Mouse (Mus musculus) mesoderm, embryonic 11.5 days (tissue): ENCODE data around the gene Pfas.
"Not testable (repeated sequence)": the region's sequence is repeated elsewhere in the genome, so short reads cannot be mapped to it uniquely, and the experiment has no call there.

Source experiments
- DNase-seq: peaks from one replicate; pipeline ENCODE4 v3.0.0-alpha.2; 2012; ENCODE audit warnings: low read depth, low spot score

Gene Pfas

DNA sequence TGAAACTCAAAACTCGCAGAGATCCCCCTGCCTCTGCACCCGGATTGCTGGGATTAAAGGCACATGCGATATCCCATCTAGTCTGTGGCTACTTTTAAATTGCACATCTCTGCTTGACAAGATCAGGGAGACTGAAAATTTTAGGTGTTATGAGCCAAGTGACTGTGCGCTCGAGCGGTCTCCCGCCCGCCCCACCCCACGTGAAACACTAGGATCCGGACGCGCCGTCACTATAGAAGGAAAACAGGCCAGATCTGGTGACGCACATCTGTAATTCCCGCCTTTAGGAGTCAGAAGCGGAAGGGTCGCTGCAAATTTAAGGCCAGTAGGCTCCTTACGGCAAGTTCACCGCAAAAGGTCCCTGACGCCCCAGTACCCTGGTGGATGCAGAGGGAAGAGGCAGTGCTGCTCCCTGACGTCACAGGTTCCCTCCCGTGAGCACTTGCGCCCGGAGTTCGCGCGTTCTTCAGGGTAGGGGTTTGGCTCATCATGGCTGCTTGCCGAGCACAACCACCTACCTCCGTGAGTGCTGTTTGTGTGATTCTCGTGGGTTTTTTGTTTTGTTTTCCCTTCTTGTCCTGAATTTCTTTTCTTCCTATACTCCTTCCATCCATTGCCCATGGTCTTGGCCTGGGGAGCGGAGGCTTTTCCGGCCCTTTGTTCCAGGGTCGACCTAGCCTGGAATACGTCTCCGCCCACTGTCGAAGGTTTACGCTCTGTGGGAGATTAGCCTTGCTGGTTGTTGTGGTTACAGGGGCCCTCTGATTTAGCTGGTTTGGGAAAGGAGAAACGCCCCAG, 7.6 kb upstream of the Pfas start, which contains the start of gene Ctc1:
Gene Ctc1, plus strand, starts transcription at position 268 of the 798 bp plus-strand sequence.
- DNase-seq: peak; percentile 96

DNA sequence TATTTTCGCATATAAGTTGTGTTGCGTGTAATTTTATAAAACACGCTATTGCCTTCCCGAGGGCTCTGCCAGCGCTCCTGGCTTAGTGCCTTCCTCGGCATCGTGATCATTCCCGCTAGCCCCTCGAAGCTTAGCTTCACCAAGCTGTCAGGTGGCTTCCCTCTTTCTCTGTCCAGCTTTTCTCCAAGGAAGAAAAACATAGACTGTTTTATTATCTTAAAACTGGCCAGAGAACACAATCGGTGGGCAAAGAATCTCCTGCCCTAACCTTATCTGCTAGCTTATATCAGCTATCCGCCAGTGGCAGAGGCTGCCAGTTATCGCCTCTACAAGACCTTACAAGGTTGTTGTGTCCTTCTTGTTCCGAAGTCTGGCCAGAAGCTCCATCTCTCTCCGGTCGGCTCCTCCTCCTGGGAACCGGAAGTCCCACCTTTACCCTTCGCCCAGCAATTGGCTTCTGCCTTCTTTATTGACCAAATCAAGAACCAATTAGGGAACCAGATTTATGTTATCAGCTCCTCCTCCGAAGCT, 3.9 kb upstream of the Pfas start:
- peak; percentile 88 for DNase-seq

DNA sequence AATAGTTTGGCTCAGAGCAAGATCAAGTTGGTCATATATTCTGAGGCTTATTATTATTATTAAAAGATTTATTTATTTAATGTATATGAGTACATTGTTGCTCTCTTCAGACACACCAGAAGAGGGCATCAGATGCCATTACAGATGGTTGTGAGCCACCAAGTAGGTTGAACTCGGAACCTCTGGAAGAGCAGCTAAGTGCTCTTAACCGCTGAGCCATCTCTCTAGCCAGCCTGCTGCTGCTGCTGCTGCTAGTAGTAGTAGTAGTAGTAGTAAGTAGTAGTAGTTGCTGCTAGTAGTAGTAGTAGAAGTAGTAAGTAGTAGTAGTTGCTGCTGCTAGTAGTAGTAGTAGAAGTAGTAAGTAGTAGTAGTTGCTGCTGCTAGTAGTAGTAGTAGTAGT, 3.2 kb upstream of the Pfas start:
- DNase-seq: not testable (repeated sequence)

DNA sequence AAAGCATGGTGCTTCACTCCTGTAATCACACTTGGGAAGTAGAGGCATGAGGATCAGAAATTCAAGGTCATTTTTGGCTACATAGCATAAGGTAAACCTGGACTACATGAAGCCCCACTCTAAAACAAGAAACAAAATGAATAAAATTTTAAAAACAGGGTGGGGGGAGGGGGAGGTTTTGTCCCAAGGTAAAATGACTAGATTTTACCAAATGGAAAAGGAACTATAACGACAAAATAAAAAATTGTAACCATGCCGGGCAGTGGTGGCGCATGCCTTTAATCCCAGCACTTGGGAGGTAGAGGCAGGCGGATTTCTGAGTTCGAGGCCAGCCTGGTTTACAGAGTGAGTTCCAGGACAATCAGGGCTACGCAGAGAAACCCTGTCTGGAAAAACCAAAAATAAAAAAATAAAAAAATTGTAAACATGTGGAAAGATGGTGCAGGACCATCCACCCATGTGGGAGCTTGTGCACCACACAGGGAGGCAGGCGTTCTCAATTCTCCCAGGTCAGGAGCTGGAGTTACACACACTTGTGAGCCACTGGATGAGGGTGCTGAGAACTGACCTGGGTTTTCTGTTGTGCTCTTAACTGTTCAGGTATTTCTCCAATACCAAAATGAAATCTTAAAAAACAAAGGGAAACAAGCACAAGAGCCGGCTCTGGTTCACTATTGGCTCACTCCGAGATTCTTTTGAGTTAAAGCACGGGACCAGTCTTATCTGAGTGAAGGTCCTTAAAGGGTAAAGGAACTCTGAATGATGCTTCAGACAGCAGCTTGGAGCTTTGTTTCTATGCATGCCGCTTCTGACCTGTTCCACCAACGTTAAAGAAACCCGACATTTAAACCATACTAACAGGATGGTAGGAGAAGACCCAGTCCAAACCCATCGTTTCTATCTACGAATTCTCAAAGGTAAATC, 2.4 kb upstream of the Pfas start:
- DNase-seq: no peak

DNA sequence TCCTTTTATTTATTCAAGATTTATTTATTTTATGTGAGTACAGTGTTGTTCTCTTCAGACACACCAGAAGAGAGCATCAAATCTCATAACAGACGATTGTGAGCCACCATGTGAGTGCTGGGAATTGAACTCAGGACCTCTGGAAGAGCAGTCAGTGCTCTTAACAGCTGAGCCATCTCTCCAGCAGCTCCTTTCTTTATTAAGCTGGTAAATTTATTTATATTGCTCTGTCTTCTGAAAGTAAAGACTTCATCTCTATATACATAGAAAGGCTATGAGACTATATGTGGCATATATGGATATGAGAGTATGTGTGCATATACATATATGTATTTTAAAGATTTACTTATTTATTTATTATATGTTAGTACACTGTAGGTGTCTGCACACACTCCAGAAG, 1.2 kb upstream of the Pfas start:
- no peak for DNase-seq

DNA sequence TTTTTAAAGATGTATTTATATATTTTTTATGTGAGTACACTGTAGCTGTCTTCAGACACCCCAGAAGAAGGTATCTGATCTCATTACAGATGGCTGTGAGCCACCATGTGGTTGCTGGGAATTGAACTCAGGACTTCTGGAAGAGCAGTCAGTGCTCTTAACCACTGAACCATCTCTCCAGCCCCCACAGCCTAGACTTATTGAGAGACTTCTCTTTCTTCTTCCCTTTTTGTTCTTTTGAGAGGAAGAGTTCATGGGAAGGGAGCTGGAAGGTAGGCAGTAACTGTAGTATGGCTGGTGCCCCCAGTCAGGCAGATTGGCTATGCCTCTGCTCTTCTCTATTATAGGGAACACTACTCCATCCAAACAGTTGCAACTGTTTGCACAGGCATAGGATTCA, 1.7 kb downstream of the Pfas start:
- not testable (repeated sequence) for DNase-seq

DNA sequence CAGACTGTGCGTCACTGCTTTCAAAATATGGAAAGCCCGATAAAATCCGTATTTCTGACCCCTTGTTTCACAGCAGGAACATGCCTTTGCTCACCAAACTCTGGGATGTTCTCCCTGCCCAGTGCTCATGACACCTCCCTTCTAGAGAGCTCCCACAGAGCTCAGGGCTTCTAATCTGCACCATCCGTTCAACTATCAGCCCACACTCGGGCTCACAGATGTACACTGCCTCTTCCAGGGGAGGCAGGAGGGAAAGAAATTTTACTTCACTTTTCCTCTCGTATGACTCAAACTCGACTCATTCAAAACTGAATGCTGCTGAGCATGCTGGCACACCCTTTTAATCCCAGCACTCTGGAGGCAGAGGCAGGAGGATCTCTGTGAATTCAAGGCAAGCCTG, 3.1 kb downstream of the Pfas start:
- no peak for DNase-seq

DNA sequence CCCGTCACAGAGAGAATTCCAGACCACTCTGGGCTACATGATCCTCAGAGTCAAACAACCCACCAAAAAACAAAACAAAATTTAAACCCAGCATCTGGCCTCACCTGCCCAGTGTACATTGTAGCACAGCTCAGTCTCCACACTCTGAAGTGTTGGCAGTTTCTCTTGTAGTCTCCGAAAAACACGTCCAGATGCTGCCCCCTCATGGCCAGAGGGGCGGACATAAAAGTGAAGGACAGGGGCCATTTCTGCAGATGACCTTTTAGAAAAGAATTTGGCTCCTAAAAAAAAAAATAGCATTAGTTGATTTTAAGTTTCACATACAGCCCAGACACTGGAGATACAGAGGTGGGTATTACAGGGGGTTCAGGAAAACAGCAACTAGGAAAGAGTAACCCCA, 4.7 kb downstream of the Pfas start:
- no peak for DNase-seq

DNA sequence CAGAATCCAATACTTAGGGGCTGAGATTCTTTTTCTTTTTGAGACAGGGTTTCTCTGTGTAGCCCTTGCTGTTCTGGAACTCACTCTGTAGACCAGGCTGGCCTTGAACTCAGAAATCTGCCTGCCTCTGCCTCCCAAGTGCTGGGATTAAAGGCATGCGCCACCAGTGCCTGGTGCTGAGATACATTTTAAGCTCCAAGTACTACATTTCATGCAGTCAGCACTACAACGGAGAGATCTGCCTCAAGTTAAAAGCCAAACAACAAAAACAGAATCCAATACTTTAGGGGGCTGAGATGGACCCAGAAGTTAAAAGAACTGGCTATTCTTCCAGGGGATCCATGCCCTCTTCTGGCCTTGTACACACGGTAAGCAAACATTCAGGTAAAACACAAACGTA, 5.5 kb downstream of the Pfas start:
- DNase-seq: not testable (repeated sequence)

DNA sequence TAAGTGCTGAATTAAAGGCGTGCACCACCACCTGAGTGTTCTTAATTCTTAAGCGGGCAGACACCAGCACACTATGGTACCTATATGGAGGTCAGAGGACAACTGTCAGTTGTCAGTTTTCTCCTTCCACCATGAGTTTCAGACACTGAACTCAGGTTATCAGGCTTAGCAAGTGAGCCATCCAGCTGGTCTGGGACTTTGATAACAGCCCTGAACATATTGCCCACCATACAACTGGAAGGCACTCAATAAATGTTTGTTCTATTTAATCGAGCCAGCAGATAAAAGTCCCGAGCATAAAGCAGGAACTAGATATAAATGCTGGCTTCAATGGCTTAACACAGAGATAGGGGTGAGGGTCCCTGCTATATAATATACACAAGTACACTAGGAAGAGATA, 11.2 kb downstream of the Pfas start:
- no peak for DNase-seq

DNA sequence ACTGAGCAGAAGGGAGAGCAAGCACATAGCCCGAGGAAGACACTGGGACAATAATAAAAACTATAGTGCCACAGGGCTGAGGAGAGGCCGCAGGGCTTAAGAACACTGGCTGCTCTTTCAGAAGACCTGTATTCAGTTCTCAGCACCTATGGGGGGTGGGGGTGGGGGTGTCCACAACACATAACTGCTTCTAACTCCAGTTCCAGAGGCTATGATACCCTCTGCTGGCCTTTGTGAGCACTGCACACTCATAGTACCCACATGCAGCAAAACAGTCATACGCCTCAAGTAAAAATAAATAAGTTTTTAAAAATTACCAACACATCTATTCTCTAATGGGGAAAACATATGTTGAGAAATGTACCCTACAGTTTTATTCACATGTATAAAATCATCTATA, 13.9 kb downstream of the Pfas start:
- DNase-seq: no peak

DNA sequence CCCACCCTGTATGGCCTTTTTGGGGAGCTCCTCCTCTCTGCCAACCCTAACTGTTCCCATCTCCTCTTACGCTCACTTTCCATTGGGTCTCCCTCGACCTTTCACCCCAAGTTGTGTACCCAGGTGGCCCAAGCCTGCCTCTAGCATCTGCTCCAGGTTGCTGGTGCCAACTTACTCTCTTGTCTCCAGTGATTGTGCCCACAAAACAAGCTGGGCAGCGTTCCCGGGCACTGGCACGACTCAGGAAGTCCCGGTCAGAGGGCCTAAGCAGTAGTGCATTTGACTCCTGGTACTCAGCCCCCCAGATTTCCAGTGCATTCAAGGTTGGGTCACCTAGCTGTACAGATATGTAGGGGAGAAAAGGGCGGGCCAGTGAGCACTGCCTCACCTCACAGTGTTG, 15.1 kb downstream of the Pfas start:
- DNase-seq: no peak

DNA sequence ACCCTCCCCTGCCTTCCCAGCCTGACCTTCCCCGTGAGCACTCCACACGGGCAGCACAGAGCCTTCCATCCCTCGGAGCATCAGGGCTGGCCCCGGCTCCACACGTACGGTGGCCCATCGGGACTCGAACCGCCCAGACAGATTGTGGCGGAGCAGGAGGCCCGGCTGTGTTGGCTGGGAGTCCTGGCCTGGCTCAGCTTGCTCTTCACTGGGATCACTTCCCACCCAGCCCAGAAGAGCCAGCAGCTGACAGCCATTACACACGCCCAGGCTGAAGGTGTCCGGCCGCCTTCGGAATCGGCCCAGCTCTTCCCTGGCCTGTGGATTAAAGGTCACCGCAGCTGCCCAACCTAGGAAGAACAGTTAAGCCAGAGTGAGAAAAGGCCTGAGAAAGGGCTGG, 19.9 kb downstream of the Pfas start:
- no peak for DNase-seq

DNA sequence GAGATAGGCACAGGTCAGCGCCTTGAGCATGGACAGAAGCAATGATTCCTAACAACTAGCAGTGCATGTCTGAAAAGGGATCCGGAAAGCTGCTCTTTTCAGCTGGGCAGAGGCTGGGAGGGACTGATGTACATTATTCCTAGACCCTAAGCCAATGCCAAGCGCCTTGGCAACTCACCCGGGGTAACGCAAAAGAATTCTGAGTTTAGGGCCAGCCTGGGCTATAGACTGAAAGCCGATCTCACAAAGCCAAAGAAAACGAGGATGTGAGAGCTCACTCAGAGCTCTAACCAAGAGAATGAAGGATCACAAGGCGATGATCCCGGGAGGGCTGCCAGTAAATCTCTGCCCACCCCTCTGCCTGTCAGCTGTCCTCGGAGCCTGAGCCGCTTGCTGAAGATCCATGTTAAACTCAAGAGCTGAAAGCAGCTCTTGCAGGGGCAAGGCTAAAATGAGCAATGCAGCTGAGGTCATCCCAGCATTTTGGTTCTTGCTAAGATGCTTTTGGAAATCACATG, 20.8 kb downstream of the Pfas start:
- no peak for DNase-seq

DNA sequence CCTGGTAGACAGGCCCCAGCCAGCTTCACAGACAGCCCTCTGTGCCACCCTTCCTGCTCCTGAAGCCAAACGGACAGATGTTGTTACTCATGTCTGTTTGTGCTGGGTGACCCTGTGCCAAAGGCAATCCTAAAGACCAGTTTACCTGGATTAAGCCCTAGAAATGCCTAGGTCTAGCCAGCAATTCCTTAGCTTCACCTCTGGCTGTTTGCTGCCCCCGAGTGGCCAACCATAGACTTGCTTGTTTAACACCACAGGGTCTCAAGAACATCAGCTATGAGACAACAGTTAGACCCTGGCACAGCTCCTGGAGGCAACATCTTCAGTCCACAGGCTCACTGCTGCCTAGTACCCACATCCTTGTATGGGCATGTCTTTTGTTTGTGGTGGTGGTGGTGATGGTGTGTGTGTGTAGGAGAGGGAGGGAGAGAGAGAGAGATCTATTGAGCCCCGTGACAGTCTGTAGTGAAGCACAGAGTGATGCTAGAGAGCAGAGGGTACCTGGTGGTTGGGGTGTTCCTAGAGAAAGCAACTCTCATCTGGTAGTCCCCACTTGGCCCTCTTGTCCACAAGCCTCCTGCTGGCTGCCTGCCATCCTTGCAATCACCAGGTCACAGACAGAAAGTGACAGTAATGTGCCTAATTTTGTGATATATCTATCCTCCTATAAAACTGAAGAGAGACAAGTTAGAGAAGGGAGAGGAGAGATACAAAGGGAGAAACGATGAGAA, 25.5 kb downstream of the Pfas start:
- DNase-seq: peak; percentile 73

DNA sequence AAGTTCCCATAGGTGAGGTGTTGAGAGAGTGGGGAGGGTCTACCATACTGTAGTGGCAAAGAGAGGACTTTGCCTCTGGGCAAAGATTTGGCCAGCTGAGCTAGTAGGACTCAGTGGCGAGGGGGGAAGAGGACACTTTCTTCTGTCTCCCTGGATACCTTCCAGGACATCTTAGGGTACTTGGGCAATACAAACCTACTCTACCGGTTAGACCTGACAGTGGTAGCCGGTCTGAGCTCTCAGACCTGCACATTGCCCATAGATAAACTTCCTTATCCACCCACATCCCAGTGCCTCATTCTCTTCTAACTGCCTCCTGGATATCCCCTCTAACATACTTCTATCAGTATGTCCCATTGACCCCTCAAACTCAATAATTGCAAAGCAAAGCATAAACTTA, 27.3 kb downstream of the Pfas start:
- DNase-seq: no peak

DNA sequence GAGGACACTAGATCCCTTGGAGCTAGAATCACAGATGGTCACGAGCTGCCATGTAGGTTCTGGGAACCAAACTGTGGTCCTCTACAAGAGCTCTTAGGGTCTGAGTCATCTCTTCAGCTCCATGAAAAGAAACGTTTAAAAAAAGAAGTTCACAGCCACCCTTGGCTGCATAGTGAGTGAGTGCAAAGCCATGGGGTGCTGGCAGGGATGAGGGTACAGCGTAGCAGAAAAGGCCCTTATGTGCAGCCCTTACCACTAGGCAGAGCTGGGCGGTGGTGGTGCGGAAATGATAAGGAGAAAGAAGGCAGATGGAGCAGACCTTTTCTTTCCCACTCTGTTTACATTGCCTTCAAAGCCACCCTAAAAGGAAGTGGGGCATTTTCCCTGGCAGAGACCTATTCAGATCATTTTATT, 28.9 kb downstream of the Pfas start:
- no peak for DNase-seq

DNA sequence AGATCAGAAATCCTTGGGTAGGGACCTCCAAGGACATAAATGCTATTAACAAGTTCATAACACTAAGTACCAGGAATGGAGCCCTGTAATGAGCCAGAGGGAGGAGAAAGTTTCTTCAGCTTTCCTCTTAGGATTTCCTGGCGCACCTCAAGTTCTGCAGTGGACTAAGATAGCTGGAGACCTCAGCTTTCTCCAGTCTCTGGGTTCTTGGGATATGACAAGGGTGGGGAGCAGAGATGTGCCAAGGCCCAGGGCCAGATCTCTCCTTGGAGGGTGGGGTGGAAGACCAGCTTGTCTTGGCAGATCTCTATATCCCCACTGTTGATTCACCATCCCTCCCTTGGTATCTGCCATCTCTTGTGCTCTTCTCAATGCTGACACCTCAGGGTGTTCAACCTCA, 32.7 kb downstream of the Pfas start:
- no peak for DNase-seq

DNA sequence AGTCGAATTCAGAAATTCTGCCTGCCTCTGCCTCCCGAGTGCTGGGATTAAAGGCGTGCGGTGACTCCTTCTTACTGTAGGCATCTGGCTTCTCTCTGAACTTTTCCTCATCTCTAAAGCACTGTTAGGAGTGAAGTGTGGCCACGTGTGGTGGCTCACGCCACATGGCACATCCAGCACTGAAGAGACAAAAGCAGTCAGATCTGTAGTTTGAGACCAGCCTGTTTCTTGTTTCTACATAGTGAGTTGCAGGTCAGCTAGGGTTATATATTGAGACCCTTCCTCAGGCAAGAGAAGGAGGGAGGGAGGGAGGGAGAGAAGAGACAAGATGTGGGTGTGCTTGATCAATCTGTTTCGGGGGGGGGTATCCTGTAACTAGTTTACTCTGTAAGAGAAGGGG, 33.2 kb downstream of the Pfas start, which contains the start of gene Rangrf:
Gene Rangrf, minus strand, starts transcription at position 101 of the 400 bp plus-strand sequence.
- no peak for DNase-seq

DNA sequence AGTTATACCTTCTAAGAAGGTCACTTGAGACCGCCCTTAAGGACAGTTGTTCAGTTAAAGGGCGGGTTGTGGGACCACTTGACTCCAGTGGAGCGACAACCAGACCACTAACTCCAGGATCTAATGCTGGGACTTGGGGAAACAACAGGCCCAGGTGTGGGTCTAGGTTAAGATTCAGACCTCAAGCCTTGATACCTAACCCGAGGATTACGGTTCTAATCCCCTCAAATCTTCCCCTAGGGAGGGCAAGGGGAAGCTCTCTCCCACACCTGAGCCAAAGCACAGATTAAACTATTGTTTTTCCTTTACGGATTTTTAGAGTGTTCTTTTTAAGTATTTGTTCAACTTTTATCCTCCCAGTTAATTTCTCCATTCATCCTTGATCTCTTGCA, 34.2 kb downstream of the Pfas start:
- no peak for DNase-seq

DNA sequence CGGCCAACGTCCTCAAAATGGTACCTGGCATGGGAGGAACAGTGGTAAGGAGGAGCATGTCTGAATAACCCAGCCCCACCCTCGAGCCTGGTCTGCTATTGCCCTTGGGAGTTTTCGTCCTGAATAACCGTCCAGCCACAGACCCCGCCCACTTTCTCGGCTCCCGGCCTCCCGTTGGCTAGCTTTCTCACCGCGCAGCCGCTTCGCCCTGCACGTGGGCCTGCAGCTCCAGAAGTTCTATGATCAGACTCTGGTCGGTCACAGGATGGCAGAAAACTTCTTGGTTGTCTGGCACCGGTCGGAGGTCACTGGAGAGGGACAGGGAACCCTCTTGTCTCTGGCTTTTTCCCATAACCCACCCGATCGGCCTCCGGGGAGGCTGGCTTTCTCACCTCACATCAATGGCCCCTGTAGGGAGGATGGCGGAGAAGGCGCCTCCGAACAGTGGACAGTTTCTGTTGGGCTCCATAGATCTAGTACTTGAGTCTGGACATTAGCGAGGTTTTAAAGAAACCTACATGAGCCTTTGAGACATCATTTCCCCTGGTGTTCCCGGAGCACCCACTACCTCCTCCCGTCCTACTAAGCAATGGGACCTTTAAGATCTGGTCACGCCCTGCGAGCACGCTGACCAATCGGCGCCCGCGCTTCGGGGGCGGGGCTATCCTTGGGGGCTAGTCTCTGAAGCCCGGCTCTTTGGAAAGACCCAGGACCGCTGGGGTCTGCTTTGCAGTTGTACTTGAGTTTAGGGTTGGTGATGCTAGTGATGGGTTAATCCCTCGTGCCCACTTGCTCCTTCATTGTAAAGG, 34.8 kb downstream of the Pfas start:
- peak; percentile 88 for DNase-seq
